Mouse (Mus musculus): ENCODE results near the gene 1700080O16Rik. TPM values are rescaled to one million over a fixed set of nuclear protein-coding genes. Genes with fewer than 3 reads are reported as not detected.

The 1700080O16Rik gene
- not detected for polyA plus RNA-seq (2017; shearing (Covaris generic))

GRCm38 (mm10) chrX:51972672-51973071 lies at the start of gene 1700080O16Rik:
Gene 1700080O16Rik, minus strand, starts transcription at chrX:51972772.
- ATAC-seq, result no peak

DNA sequence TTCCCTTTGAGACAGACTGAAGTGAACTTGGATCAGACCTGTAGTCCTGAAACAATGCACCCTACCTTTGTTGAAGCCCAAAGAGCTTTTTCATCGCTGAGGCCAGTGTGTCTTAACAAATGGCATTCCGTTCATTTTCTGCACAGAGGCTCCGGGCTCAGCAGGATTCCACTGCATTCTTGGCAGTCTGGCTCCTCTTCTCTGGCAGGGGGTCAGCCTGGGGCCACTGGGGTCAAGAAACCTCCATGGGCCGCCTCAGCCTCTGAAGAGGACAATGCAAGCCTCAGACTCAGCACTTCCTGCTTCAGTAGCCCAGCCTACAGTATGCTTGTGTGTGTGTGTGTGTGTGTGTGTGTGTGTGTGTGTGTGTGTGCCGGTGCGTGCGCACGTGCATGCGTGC lies 45.1 kb upstream of the 1700080O16Rik start:
- ATAC-seq, result no peak

- no peak for ATAC-seq
Measured at GRCm38 (mm10) chrX:52000072-52000471, 27.5 kb upstream of the 1700080O16Rik start.

- no peak for ATAC-seq
Measured at GRCm38 (mm10) chrX:51999426-51999825, 26.9 kb upstream of the 1700080O16Rik start.

DNA sequence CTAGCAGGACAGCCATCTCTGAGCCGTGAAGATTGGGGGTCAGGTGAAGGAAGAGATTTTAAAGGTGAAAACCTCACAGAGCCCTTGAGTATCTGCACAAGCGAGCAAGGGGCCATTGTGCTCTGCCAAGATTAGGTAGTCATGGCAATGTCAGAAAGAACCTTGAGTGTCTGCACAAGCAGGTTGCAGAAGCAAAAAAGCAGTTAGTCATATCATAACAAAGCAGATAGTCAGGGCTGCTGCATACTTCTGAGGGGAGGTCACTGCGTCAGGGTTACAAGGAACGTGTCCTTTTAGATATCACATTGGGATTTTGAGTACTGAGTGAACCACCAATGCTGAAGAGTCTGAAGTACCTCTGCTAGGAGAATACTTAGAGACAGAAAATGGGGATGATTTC lies 3.8 kb upstream of the 1700080O16Rik start:
- no peak for ATAC-seq

DNA sequence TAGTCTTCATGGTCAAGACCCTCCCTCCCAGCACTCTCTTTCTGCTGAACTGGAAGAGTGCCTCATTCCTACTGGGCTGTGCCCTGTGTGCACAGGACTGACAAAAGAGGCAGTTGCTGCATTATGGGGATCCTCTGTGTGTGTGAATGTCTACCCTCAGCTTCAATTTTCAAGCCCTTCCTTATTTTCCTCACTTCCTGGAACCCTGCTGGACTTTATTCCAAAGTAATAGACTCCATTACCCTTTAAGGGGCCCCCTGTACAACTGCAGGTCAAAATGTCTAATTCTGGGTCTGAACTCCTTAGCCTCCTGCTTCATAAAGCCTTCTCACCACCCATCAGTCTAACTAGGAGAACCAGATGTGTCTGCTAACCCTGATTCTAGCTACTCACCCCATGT lies 2.0 kb upstream of the 1700080O16Rik start:
- ATAC-seq, result no peak

- ATAC-seq, result no peak
Measured at GRCm38 (mm10) chrX:51948071-51948470, 24.5 kb downstream of the 1700080O16Rik start.

- ATAC-seq, result no peak
Measured at GRCm38 (mm10) chrX:51938076-51938475, 34.5 kb downstream of the 1700080O16Rik start.

DNA sequence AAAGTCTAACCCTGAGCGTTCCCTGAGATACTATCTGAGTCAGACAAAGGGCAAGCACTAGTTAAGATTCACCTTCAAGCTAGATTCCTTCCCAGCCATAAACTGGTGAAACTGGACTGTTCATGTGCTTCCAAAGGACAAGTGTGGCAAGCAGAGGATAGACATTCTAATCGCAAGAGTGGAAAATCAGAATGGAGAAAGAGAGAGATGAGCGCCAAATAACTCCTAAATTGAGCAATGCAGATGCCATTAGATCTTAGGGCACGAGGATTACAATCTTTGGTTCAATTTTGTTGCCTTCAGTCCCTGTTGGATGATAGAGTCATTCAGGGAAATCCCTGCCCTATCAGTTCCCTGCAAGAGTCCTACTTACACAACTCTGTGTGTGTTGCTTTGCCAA lies 53.5 kb downstream of the 1700080O16Rik start:
- ATAC-seq, result no peak

Other genes starting within 250 kb of the 1700080O16Rik start
- not detected for gene Usp26, start 171.5 kb downstream of the 1700080O16Rik start, polyA plus RNA-seq (2017; shearing (Covaris generic))
- under 1 TPM in 1 of 2 experiments, not detected in 1; 0.18 TPM for gene Gpc4, start 192.5 kb upstream of the 1700080O16Rik start, polyA plus RNA-seq (2017; shearing (Covaris generic))

Data from activated CD4-positive, CD25-positive, alpha-beta regulatory T cell, adult 4 months (primary cell).